Comparison of ENCODE assay signal across 8 mouse cellular contexts in the genomic region with DNA sequence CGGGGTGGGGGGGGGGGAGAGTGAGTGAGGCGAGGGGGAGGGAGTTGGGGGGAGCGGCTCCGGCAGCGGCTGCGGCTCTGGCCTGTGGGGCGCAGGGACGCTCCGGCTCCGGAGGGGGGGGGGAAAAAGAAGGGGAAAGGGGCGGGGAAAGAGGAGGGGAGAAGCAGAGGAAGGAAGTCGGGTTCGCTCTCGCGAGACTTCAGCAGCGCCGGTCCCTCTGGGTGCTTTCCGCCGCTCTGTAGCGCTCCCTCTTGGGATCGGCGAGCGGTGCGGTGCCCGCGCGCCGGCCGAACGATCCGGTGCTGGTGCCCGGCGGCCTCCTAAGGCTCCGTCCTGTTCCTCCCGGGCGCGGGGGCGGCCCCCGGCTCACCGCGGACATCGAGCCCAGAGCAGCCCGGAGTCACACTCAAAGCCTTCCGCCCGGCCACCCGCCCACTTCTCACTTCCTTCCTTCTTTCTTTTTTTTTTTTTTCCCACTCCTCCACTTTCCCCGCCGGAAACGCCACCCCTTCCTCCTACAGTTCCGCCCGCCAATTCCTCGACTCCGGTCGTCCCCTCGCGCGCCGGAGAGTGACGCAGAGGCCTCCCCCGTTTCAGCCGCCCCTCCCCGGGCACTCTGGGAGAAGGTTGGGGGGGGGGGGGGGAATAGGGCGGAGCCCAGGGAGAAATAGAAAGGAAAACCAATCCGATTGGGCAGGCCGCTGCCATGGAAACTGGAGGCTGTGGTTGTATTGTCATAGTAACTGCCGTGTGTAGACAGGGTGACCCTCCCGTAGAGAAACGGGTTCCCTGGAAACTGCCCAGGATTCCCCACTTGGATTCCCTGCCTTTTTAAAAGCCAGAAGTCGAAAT. TPM values are rescaled to one million over a fixed set of nuclear protein-coding genes. Genes with fewer than 3 reads are reported as not detected.
DNase-seq lines count a peak whose midpoint lies in the region; ATAC-seq and TF ChIP-seq lines count a peak whose summit lies in the region.

No protein-coding gene starts in this region.

- H3K36me3 ChIP-seq in forebrain, embryonic 10.5 days (replicated peaks), result peaks cover 17% of the 10 kb centered on the region
- 0 out of 2 replicates have a peak, but pooled peaks cover 3% of the 10 kb centered on the region for H3K36me3 ChIP-seq in heart, embryonic 15.5 days
- H3K36me3 ChIP-seq in liver, embryonic 14.5 days (replicated peaks; ENCODE audit: control insufficient read depth, insufficient read depth, low read depth), result no peaks in the 10 kb centered on the region; the same call in 1 of the 2 replicates
- no peaks in the 10 kb centered on the region for H3K36me3 ChIP-seq in neural tube, embryonic 11.5 days (ENCODE audit: control insufficient read depth, insufficient read depth, low read length)
- no peaks in the 10 kb centered on the region for H3K36me3 ChIP-seq in stomach, postnatal 0 days (ENCODE audit: control insufficient read depth, insufficient read depth, low read length)

- H3K9ac ChIP-seq in heart, embryonic 15.5 days, result peak overlapping the region; percentile 94
- H3K9ac ChIP-seq in liver, embryonic 14.5 days (replicated peaks), result peak overlapping the region; percentile 84
- peak overlapping the region; percentile 97 for H3K9ac ChIP-seq in neural tube, embryonic 11.5 days (ENCODE audit: low read length)
- peak overlapping the region; percentile 93 for H3K9ac ChIP-seq in stomach, postnatal 0 days (ENCODE audit: low read length)

- under 1% methylated on average over 57 of the region's 69 CpGs for WGBS in forebrain, embryonic 10.5 days
- WGBS in heart, embryonic 15.5 days, result under 1% methylated on average over 59 of the region's 69 CpGs
- under 1% methylated on average over 52 of the region's 69 CpGs for WGBS in liver, embryonic 14.5 days (ENCODE audit: insufficient replicate concordance)
- WGBS in neural tube, embryonic 11.5 days, result under 1% methylated on average over 55 of the region's 69 CpGs
- 0% methylated on average over 41 of the region's 69 CpGs for WGBS in stomach, postnatal 0 days

- H3K27ac ChIP-seq in forebrain, embryonic 10.5 days, result peak overlapping the region; percentile 99
- peak overlapping the region; percentile 100 for H3K27ac ChIP-seq in heart, embryonic 15.5 days
- peak overlapping the region; percentile 84 for H3K27ac ChIP-seq in liver, embryonic 14.5 days
- H3K27ac ChIP-seq in neural tube, embryonic 11.5 days (ENCODE audit: low read depth, low read length), result peak overlapping the region; percentile 99
- H3K27ac ChIP-seq in stomach, postnatal 0 days (replicated peaks), result peak overlapping the region; percentile 99

- ATAC-seq in CD4-positive, CD25-positive, alpha-beta regulatory T cell, adult 4 months, result peak; percentile 65
- peak; percentile 88 for ATAC-seq in heart, embryonic 15.5 days (replicated peaks; ENCODE audit: insufficient number of reproducible peaks, insufficient read depth, low FRiP score, low read depth)
- ATAC-seq in liver, embryonic 14.5 days (ENCODE audit: insufficient read depth), result peak; percentile 86
- peak; percentile 87 for ATAC-seq in neural tube, embryonic 11.5 days (ENCODE audit: insufficient read depth, low FRiP score, low TSS enrichment)
- ATAC-seq in stomach, postnatal 0 days (ENCODE audit: low FRiP score, low TSS enrichment), result peak; percentile 89

- peak; percentile 37; the same call in 1 of the 2 replicates for TF ChIP-seq EP300 in liver, embryonic 14.5 days (IDR thresholded peaks at IDR 0.05; ENCODE audit: low read depth)
- TF ChIP-seq EP300 in stomach, postnatal 0 days (optimal IDR thresholded peaks at IDR 0.05), result peak; percentile 96

- peak overlapping the region; percentile 75 for H3K4me3 ChIP-seq in forebrain, embryonic 10.5 days
- H3K4me3 ChIP-seq in heart, embryonic 15.5 days, result peak overlapping the region; percentile 98
- peak overlapping the region; percentile 84 to 91 for H3K4me3 ChIP-seq in liver, embryonic 14.5 days (ENCODE audit: insufficient read depth in 1 of 2, low read depth in 2 of 2, low read length in 2 of 2)
- peak overlapping the region; percentile 98 for H3K4me3 ChIP-seq in neural tube, embryonic 11.5 days (ENCODE audit: low read depth, low read length)
- peak overlapping the region; percentile 97 for H3K4me3 ChIP-seq in stomach, postnatal 0 days (ENCODE audit: low read depth, low read length)

- no peaks in the 10 kb centered on the region for H3K27me3 ChIP-seq in forebrain, embryonic 10.5 days (ENCODE audit: poor library complexity, severe bottlenecking)
- H3K27me3 ChIP-seq in heart, embryonic 15.5 days, result no peaks in the 10 kb centered on the region
- H3K27me3 ChIP-seq in liver, embryonic 14.5 days (ENCODE audit: control insufficient read depth, insufficient read depth, low read length), result no peaks in the 10 kb centered on the region
- H3K27me3 ChIP-seq in neural tube, embryonic 11.5 days (ENCODE audit: control insufficient read depth, insufficient read depth, low read length), result no peaks in the 10 kb centered on the region
- no peaks in the 10 kb centered on the region for H3K27me3 ChIP-seq in stomach, postnatal 0 days (ENCODE audit: control insufficient read depth, insufficient read depth, low read length)

- peak; percentile 91 for DNase-seq in c-Kit-negative CD71-positive TER-119-positive erythroid progenitor cells, embryonic 14.5 days (ENCODE audit: low read depth, low spot score)
- DNase-seq in forebrain, embryonic 10.5 days (ENCODE audit: extremely low spot score, low spot score), result peak; percentile 98
- peak; percentile 98 to 99 for DNase-seq in kidney, postnatal 25 days
- peak; percentile 87 to 91 (median 87) for DNase-seq in liver, embryonic 14.5 days (ENCODE audit: low read depth in 3 of 3, low spot score in 3 of 3)
- peak; percentile 98 for DNase-seq in neural tube, embryonic 11.5 days (ENCODE audit: low spot score)
- DNase-seq in stomach, postnatal 0 days (ENCODE audit: low spot score), result peak; percentile 97

- H3K9me3 ChIP-seq in forebrain, embryonic 10.5 days, result no peaks in the 10 kb centered on the region
- no peaks in the 10 kb centered on the region for H3K9me3 ChIP-seq in heart, embryonic 15.5 days (replicated peaks)
- no peaks in the 10 kb centered on the region for H3K9me3 ChIP-seq in liver, embryonic 14.5 days (ENCODE audit: control insufficient read depth, low read length)
- no peaks in the 10 kb centered on the region for H3K9me3 ChIP-seq in neural tube, embryonic 11.5 days (ENCODE audit: control insufficient read depth, low read length)
- no peaks in the 10 kb centered on the region for H3K9me3 ChIP-seq in stomach, postnatal 0 days (ENCODE audit: control insufficient read depth, low read length)

- peak overlapping the region; percentile 100 for H3K4me2 ChIP-seq in heart, embryonic 15.5 days
- H3K4me2 ChIP-seq in liver, embryonic 14.5 days (ENCODE audit: low read depth), result peak overlapping the region; percentile 100
- peak overlapping the region; percentile 89 for H3K4me2 ChIP-seq in neural tube, embryonic 11.5 days (ENCODE audit: low read depth)
- peak overlapping the region; percentile 99 for H3K4me2 ChIP-seq in stomach, postnatal 0 days (replicated peaks; ENCODE audit: low read depth)

- H3K4me1 ChIP-seq in forebrain, embryonic 10.5 days, result peaks cover 31% of the 10 kb centered on the region
- H3K4me1 ChIP-seq in heart, embryonic 15.5 days (replicated peaks), result peaks cover 32% of the 10 kb centered on the region
- H3K4me1 ChIP-seq in liver, embryonic 14.5 days (replicated peaks; ENCODE audit: control insufficient read depth in 2 of 2, insufficient read depth in 2 of 2, low read length in 1 of 2), result peaks cover 4 to 14% of the 10 kb centered on the region in 2 experiments; a peak in 3 of 4 replicates
- H3K4me1 ChIP-seq in neural tube, embryonic 11.5 days (ENCODE audit: control insufficient read depth, insufficient read depth, low read length), result peaks cover 9% of the 10 kb centered on the region; the same call in 1 of the 2 replicates
- no peaks in the 10 kb centered on the region; the same call in 1 of the 2 replicates for H3K4me1 ChIP-seq in stomach, postnatal 0 days (replicated peaks; ENCODE audit: control insufficient read depth, insufficient read depth)

- peak; percentile 20; the same call in 1 of the 2 replicates for TF ChIP-seq CTCF in liver, embryonic 14.5 days (IDR thresholded peaks at IDR 0.05; ENCODE audit: low read depth)
- no peak for TF ChIP-seq CTCF in stomach, postnatal 0 days (IDR thresholded peaks at IDR 0.05; ENCODE audit: low read depth)

RNA-seq across cellular contexts. Expression of a gene that starts 0.4 kb away (rescaled TPM):
- 10 to 100 TPM; 36.1 to 43.5 TPM for polyA plus RNA-seq in CD4-positive, CD25-positive, alpha-beta regulatory T cell, adult 4 months (2017; shearing (Covaris generic))
- 38.0 and 40.3 TPM in 2 replicates for polyA plus RNA-seq in forebrain, embryonic 10.5 days (2016; fragmentation: Nextera tagmentation; extraction: Ambion mirVana)
- polyA plus RNA-seq in heart, embryonic 15.5 days (2015; fragmentation: Nextera tagmentation; extraction: Ambion mirVana), result 21.9 and 24.1 TPM in 2 replicates
- 9.4 and 10.9 TPM in 2 replicates for polyA plus RNA-seq in liver, embryonic 14.5 days (2012; rRNA removed)
- polyA plus RNA-seq in liver, embryonic 14.5 days (2014; fragmentation: Nextera tagmentation; extraction: Ambion mirVana), result 9.2 and 10.4 TPM in 2 replicates
- polyA plus RNA-seq in neural tube, embryonic 11.5 days (2014; fragmentation: Nextera tagmentation; extraction: Ambion mirVana), result 47.2 and 53.9 TPM in 2 replicates
- 10.3 and 10.7 TPM in 2 replicates for polyA plus RNA-seq in stomach, postnatal 0 days (2015; fragmentation: Nextera tagmentation; extraction: Ambion mirVana)

RNA-seq across cellular contexts. Expression of a gene that starts 51.9 kb away (rescaled TPM):
- polyA plus RNA-seq in CD4-positive, CD25-positive, alpha-beta regulatory T cell, adult 4 months (2017; shearing (Covaris generic)), result under 1 TPM; 0.78 to 0.80 TPM
- polyA plus RNA-seq in forebrain, embryonic 10.5 days (2016; fragmentation: Nextera tagmentation; extraction: Ambion mirVana), result 8.0 and 8.7 TPM in 2 replicates
- polyA plus RNA-seq in heart, embryonic 15.5 days (2015; fragmentation: Nextera tagmentation; extraction: Ambion mirVana), result 0.89 and 1.3 TPM in 2 replicates
- polyA plus RNA-seq in liver, embryonic 14.5 days (2012; rRNA removed), result 0.02 and 0.05 TPM in 2 replicates
- polyA plus RNA-seq in liver, embryonic 14.5 days (2014; fragmentation: Nextera tagmentation; extraction: Ambion mirVana), result 0.09 TPM in 1 of 2 replicates, not detected in the other
- polyA plus RNA-seq in neural tube, embryonic 11.5 days (2014; fragmentation: Nextera tagmentation; extraction: Ambion mirVana), result 41.3 and 47.7 TPM in 2 replicates
- 1.2 and 1.3 TPM in 2 replicates for polyA plus RNA-seq in stomach, postnatal 0 days (2015; fragmentation: Nextera tagmentation; extraction: Ambion mirVana)

Comparison
In these comparisons a context has a peak if more than half of its experiments do, and no peak if none do; other contexts are left out.
1. Peak in every context shown above with its lines: DNase-seq, ATAC-seq, H3K4me3 ChIP-seq and H3K27ac ChIP-seq.